Mouse (Mus musculus) layer of hippocampus, adult 2 months (tissue): ENCODE data around the gene Acsbg1. TPM values are rescaled to one million over a fixed set of nuclear protein-coding genes. Genes with fewer than 3 reads are reported as not detected.
A peak's percentile ranks its signal among the peaks of the same experiment; 100 is the strongest.

Experiments used
- DNase-seq, 2 experiments: peaks; one replicate each; pipeline ENCODE4 v3.0.0; 2022; ENCODE audit warnings: low spot score in 2 of 2
- H3K27ac ChIP-seq: fragments of 200-600 bp; 2 replicates; pipeline ENCODE4 v1.8.1; 2022
- H3K4me3 ChIP-seq: fragments of 200-600 bp; 2 replicates; pipeline ENCODE4 v1.8.1; 2022; ENCODE audit warnings: mild to moderate bottlenecking
- CTCF ChIP-seq: fragments of 200-600 bp; conservative IDR thresholded peaks from 2 replicates; pipeline ENCODE4 v1.8.1; 2022; ENCODE audit warnings: antibody characterized with exemption, mild to moderate bottlenecking, moderate library complexity
- total RNA-seq, 2 experiments: library from RNA; stranded (reverse); gene quantifications; 2 replicates each; pipeline ENCODE4 v1.2.3; 2021

Gene Acsbg1
- total RNA-seq, 2 experiments from 2014 or later, result 106 to 111 TPM

GRCm38 (mm10) chr9:54658773-54659172, 2.9 kb downstream of the Acsbg1 start:
- no peak for TF ChIP-seq CTCF

DNA sequence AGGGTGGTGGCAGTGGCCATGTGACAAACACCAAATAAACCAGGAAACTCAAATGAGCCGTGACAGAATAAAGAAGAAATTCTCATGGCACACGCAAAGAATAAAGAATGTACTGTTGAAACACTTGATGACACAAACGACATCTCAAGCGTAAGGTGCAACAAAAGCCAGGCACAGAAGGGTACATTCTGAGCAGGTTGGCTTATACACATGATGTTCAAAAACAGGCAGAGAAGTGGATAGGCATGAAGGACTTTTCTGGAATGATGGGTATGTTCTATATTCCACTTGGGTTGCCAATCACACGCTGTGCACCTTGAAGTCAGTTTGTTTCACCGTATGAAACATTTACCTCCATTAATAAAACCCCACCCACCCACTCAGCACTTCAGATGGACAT, 5.3 kb downstream of the Acsbg1 start:
- no peak for DNase-seq

More at GRCm38 (mm10) chr9:54658773-54659172, 2.9 kb downstream of the Acsbg1 start:
- no peak for DNase-seq
- Histone ChIP-seq H3K27ac (no peak overlapping the region), H3K4me3 (peak overlapping the region; percentile 50; the same call in 1 of the 2 replicates)

DNA sequence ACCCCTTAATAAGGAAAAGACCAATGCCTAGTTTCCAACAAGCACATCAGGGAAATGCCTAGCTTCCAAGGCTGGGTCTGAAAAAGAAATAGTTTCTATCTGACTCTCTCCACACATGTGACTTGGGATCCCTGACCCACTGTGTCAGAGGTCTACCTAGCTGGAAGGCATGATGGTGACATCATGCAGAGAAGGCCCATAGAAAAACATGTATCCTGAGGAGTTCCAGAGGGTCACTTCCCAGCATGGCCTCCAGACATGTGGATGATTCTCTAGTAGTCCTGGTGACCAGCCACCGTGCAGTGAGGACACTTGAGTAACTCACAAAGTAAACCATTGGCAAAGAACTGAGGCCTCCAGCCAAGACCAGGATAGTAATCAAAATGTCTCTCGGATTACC, 5.8 kb downstream of the Acsbg1 start:
- TF ChIP-seq CTCF, result no peak
- no peak for DNase-seq
- Histone ChIP-seq H3K27ac (no peak overlapping the region), H3K4me3 (no peak overlapping the region)

More for the DNA sequence above, 5.3 kb downstream of the Acsbg1 start:
- no peak for TF ChIP-seq CTCF
- H3K27ac ChIP-seq, result no peak overlapping the region
- H3K4me3 ChIP-seq, result no peak overlapping the region

DNA sequence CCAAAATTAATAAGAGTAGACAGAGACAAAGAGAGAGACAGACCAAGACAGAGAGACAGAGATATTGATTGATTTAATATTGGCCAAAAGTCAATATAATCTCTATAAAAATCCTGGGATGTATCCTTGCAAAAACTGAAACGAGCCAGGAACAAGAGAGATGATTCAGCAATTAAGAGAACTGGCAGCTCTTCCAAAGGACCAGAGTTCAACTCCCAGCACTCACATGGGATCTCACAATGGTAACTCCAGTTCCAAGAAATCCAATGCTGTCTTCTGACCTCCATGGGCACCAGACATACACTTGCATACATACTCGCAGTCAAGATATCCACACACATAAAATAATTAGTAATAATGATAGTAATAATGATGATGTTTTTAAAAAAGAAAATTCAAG, 8.9 kb downstream of the Acsbg1 start:
- Histone ChIP-seq H3K4me3 (no peak overlapping the region), H3K27ac (no peak overlapping the region)
- no peak for DNase-seq
- no peak for TF ChIP-seq CTCF

GRCm38 (mm10) chr9:54649360-54649759, 12.3 kb downstream of the Acsbg1 start:
- Histone ChIP-seq H3K4me3 (no peak overlapping the region), H3K27ac (no peak overlapping the region)
- TF ChIP-seq CTCF, result no peak
- DNase-seq, result no peak

DNA sequence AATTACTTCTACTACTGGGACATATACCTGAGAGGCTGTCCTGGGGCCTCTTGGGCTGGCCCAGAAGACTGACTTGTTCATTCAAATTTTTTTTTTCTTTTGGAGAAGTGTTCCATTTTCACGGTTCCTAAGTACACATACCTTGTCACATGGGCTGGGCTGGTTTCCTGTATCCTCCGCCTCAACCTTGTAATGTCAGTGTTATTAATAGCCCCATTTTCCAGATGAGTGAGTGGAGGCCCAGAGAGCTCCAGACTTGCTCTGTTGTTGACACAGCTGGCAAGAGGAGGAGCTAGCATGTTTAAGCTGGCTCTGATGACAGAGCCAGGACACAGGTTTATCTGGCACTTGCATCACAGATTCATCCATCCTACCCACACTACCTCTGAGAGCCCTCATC, 14.2 kb downstream of the Acsbg1 start:
- Histone ChIP-seq H3K27ac (no peak overlapping the region), H3K4me3 (no peak overlapping the region)
- TF ChIP-seq CTCF, result no peak
- no peak for DNase-seq

GRCm38 (mm10) chr9:54646252-54646651, 15.4 kb downstream of the Acsbg1 start:
- DNase-seq, result no peak
- Histone ChIP-seq H3K27ac (no peak overlapping the region), H3K4me3 (no peak overlapping the region)
- TF ChIP-seq CTCF, result no peak

GRCm38 (mm10) chr9:54645530-54645929, 16.1 kb downstream of the Acsbg1 start:
- no peak for TF ChIP-seq CTCF
- DNase-seq, result no peak
- H3K27ac ChIP-seq, result no peak overlapping the region
- no peak overlapping the region for H3K4me3 ChIP-seq

- no peak for DNase-seq
- Histone ChIP-seq H3K4me3 (no peak overlapping the region), H3K27ac (no peak overlapping the region)
- no peak for TF ChIP-seq CTCF
These were observed 18.5 kb downstream of the Acsbg1 start for GRCm38 (mm10) chr9:54643179-54643578.

DNA sequence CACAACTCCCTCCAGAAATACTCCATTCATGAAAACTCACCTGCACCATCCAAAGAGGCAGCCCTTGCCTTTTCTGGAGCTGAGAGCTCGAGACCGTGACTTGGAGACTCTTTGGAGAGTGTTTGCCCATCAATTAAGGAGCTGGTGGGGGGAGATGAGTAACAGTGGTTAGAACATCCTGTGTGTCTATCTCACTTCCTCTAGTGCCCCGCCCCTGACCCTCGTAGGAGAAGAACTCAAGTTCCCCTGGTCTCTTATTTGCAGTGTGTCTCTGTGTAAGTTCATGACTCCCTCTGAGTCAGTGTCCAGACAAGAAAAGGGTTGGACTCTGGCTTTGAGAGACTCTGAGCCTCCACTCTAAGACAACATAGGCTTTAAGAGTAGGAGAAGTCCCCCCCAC, 19.1 kb downstream of the Acsbg1 start:
- Histone ChIP-seq H3K4me3 (no peak overlapping the region), H3K27ac (no peak overlapping the region)
- no peak for DNase-seq
- TF ChIP-seq CTCF, result no peak

DNA sequence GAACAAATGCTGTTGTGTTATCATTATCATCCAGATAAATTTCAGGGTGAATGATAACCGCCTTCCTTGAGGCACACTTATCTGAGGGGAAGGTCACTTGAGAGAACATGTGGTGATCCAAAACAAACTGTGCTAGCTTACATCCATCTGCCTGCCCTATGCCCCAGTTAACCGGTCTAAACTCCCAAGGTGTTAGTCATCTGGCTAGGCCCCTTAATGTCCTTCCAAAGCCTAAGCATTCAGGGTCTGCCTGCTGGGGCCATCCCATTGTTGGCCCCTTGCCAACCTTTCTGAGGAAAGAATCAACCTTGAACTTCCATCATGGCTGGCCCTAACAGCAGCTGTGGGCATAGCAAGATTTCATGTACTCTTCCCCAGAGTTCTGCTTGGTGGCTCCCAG, 19.5 kb downstream of the Acsbg1 start:
- TF ChIP-seq CTCF, result no peak
- H3K27ac ChIP-seq, result no peak overlapping the region
- DNase-seq, result no peak
- no peak overlapping the region for H3K4me3 ChIP-seq

DNA sequence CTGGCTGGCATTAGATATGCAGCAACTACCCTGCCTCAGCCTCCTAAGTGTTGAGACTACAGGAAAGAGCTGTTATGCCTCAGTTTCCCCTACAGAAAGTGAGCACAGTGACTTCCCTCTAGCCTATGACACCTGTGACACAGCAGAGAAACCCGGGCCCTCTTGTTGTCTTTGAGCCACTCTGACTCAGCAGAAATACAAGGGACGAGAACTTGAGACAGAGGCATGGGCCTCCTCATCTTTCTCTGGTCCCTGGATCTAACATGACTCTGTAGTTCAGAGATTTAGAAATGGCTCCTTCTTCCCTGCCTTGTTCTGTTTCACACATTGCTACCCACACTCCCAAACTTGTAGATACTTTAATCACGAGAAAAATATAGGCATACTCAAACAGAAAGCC, 20.1 kb downstream of the Acsbg1 start:
- H3K27ac ChIP-seq, result no peak overlapping the region

DNA sequence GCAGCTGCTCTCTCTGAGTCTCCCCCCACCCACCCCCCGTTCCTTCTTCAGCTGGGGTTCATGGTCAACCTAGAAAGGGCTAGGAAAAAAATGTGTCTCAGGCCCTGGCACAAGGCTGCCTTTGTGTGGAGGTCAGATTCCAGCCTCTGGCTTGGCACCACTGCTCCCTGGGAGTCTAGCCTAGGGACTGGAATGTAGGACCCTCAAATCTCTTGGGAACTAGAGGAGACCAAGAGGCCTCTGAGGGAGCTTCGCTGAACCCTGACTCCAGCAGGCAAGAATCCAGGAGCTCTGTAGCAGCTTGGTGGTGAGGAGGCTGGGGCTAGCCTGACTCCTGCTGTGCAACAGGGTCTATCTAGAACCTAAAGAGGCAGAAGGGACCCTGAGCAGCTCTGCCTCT, 22.5 kb downstream of the Acsbg1 start:
- DNase-seq, result no peak
- Histone ChIP-seq H3K4me3 (no peak overlapping the region), H3K27ac (no peak overlapping the region)
- TF ChIP-seq CTCF, result no peak

More for the DNA sequence above, 20.1 kb downstream of the Acsbg1 start:
- H3K4me3 ChIP-seq, result no peak overlapping the region
- no peak for DNase-seq
- TF ChIP-seq CTCF, result no peak

DNA sequence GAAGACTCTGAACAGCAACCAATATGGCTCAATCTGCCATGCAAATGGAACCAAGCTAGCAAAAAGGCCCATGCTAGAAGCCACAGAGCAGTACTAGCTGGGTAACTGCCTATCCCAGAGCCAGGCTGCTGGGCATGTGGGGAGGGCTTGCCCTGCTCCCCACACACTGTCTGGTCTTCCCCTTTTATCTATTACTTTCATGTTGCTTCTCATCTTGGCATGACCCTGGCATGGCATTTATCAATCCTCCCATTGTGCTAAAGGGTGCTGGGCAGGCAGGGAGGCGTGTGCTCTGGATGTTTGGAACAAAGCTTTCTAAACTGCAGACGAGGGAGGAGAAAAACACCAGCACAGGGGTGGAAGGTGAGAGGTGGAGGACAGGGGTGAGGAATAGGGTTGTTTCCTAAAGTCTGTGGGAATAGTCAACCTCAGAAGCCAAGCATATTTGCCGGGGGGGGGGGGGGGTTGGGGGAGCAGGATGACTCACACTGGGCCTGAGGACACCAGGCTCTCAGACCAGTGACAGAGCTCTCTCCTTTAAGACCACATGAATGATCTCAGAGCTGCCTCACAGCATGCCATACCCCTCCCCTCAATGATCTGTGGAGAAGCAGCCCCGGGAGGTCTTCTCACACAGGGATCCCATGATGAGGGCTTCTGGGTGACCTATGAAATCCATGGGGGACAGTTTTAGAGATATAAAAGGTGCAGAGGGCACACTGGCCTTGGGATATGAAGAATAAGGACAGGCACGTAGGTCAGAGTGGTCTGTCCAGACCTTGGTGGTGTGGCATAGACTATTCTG, 24.0 kb downstream of the Acsbg1 start:
- TF ChIP-seq CTCF, result no peak
- no peak for DNase-seq
- Histone ChIP-seq H3K4me3 (no peak overlapping the region), H3K27ac (no peak overlapping the region)
